Mouse (Mus musculus) gonadal fat pad, adult 2 months (tissue): ENCODE results near the gene Thrap3. TPM values are rescaled to one million over a fixed set of nuclear protein-coding genes. Genes with fewer than 3 reads are reported as not detected.
"Not testable (repeated sequence)": the region's sequence is repeated elsewhere in the genome, so short reads cannot be mapped to it uniquely, and the experiment has no call there.

Experiments used
- DNase-seq: peaks from one replicate; pipeline ENCODE4 v3.0.0-alpha.2; 2012; ENCODE audit warnings: low read depth
- polyA plus RNA-seq: library from polyadenylated mRNA; depleted of rRNA; stranded (reverse); fragments of >200 nt; gene quantifications from 2 replicates; pipeline ENCODE4 v1.2.3, GENCODE M21; 2012

The Thrap3 gene
- polyA plus RNA-seq, 1 experiment: 50.6 TPM

DNA sequence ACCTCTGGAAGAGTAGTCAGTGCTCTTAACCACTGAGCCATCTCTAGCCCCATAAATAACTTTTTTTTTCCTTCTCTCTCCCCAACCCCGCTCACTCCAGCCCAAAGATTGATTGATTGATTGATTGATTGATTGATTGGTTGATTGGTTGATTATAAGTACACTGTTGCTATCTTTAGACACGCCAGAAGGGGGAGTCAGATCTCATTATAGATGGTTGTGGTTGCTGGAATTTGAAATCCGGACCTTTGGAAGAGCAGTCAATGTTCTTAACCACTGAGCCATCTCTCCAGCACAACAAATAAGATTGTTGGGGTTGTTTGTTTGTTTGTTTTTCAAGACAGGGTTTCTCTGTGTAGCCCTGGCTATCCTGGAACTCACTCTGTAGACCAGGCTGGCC lies 17.0 kb upstream of the Thrap3 start:
- not testable (repeated sequence) for DNase-seq

DNA sequence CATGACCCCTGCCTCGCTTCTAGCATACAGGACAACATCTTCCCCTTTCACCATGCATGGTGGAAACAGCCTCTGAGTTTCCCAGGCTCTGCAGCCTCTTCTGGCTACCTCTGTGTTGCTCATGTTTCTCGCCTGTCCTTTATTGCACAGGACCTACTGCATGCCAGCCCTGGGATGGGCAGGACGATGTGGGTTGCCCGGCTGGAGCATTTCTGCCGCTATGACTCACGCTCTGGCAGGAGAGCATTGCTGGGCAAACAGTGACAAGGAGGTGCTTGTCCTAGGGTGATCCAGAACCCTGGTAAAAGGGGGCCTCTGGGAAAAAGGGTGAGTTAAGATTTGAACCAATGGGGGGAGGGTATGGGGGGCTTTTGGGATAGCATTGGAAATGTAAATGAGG lies 15.2 kb upstream of the Thrap3 start:
- DNase-seq: no peak

DNA sequence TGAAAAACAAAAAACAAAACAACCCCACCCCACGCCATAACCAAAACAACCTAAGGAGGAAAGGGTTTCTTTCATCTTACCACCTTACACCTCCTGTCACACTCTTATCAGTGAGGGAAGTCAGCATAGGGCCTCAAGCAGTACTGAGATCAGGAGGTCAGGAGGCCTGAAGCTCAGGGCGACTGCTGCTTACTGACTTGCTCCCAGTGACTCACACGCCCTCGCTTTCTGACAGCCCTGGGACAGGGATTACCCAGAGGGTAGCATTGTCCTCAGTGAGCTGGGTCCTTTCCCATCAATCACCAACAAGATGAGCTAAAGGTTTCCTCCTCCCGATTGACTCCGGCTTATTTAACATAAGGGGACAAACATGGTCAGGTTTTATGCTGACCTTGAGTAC lies 4.5 kb upstream of the Thrap3 start:
- no peak for DNase-seq

DNA sequence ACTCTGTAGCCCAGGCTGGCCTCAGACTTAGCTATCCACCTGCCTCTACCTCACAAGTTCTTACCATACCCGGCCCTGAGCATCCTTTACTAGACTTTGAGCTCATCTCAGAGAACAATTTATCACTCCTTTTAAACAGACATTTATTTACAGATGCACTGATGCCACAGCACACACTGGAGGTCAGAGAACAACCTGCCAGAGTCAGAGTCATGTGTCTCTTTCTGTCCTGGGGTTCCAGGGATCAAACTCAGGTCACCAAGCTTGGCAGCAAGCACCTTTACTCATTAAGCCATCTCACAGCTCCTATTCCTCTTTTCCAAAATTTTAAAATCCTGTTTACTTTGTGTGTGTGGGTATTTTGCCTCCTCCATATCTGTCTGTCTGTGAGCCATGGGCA lies 2.8 kb upstream of the Thrap3 start:
- no peak for DNase-seq

DNA sequence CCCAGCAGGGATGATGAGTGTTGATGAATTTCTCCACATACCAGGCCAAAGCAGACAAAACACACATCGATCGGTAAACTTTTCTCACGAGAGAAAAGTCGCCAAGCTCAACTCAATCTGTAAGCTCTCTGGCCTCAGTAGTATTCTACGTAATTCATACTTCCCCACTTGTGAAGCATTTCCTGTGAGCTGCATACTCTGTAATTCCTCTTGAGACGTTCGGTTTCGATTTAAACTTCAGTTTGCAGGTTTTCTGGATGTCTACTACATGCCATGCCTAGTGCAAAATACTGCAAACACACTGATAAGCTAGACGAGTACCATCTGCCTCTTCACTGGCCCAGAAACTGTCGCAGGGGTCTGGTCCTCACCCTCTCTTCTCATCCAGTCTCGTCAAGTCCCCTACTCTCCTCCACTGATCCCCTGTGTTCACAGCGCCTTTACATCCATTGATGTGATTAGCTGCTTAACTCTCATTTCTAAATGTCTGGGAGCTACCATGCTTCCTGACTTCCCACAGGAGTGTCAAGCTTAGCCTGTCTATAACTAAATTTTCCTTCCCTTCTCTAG lies 2.2 kb upstream of the Thrap3 start:
- no peak for DNase-seq

DNA sequence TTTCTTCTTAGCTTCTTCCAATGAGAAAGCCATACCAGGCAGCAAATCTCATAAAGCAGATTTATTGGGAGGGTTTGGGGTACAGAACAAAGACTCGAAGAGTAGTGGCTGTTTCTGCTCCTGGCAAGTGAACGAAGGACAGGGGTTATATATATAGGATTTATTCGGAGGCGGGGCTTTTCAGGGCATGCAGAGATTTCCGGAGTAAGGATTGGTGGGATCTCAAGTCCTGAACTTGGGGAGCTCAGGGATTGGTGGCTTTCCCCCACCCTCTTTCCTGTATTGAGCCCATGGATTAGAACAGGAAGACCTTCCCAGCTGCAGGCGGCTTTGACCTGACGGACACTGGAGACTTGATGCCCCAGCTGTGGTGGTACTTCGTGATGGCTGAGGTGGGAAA lies 1.5 kb upstream of the Thrap3 start:
- no peak for DNase-seq

DNA sequence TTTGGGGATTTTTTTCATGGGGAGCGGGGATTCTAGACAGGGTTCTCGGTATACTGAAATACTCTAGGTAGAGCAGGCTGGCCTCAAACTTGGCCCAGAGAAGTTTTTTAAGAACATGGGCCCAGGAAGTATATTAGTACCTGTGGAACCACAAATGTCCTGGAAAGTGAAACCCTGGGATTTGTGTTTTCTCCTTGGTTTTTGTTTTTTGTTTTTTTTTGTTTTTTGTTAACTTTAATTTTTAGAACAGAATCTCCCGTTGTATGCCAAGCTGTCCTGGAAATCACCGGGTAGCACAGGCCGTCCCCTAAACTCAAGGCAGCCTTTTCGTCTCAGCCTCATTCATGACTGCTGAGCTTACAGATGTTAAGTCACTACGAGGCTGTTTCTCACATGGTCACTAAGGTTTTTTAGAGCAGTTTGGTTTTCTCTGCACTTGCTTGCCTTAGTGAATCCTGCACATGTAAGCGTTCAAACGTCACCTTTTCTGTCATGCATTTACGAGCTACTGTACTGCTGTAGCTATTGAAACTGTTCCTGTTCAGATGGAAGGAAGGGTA lies 856 bp upstream of the Thrap3 start:
- DNase-seq: no peak

DNA sequence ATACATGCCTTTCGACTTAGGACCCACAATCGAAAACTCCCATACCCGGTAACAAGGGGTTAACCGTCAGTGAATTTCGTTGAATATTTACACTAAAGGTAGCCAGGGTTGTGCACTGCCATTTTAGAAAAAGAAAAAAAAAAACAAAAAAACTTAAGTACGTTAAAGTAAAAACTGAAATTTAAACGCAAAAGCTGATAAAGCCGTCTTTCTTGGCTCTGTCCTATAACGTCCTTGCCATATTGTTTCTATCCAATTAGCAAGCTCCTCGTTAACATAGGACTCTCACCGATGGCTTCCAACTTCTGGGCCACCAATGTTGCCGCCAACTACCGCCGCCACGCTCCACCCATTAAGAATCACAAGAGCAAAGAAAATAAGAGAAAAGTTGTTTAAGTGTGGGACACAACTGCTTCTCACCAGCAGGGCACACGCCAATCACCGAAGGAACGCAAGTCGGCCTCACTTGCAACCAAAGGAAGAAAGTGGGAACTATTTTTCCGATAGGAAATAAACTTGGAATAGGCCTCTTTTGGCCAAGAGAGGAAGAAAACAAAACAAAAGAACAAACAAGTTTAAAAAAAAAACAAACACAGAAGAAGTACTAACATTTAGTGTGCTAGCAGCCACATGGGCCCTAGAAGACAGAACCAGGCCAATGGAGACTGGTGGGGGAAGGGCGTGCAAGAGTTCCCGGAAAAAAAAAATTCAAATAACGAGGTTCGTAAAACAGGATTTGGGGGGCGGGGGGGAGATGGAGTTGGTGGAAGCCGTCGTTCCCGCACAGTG lies 852 bp downstream of the Thrap3 start:
- no peak for DNase-seq

DNA sequence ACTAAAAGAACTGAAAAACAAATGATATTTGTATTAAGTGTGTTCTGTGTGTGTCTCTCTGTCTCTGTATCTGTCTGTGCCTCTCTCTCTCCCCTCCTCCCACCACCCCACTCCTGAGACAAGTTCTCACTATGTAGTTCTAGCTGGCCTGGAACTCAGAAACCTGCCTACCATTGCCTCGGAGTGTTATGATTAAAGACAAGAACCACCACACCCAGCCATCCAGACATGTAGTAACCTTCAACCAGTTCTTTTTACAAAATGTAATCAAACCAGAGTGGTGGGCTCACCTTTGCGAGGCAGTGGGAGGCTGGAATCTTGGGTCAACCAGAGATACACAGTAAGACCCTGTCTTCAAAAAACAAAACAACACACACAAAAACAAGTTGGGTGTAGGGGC lies 1.9 kb downstream of the Thrap3 start:
- DNase-seq: no peak

DNA sequence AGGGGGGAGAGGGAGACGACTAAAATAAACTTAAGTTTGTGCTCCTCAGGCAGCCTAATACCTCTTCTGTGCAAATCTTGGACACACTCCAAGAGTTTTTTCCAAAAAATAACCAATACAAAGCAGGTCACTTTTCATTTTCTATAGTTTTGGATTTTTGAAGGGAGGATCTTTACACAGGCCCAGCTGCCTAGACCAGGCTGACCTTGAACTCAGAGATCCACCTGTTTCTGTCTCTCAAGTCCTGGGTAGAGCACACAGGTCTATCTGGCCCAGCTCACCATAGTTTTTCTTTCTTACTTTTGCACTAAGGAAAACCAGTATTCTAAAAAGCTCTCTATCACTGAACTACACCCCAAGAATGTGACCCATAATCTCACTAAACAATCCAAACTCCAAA lies 2.5 kb downstream of the Thrap3 start:
- no peak for DNase-seq

DNA sequence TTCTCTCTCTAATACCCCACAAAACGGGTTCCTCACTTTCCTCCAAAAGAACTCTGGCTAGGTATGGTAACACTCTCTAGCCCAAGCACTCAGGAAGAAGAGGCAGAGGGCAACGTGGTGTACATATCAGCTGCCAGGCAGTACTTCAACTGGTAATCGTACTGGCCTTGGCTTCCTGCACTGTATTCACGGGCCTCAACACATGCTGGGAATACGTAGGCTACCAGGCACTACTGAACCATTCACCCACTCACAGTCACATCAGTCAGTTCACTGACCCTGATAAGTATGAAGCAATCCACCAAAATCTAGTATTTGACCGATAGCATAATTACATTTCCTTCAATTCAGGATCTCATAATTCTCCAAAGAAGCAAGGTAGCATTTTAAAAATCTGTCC lies 3.0 kb downstream of the Thrap3 start:
- no peak for DNase-seq

DNA sequence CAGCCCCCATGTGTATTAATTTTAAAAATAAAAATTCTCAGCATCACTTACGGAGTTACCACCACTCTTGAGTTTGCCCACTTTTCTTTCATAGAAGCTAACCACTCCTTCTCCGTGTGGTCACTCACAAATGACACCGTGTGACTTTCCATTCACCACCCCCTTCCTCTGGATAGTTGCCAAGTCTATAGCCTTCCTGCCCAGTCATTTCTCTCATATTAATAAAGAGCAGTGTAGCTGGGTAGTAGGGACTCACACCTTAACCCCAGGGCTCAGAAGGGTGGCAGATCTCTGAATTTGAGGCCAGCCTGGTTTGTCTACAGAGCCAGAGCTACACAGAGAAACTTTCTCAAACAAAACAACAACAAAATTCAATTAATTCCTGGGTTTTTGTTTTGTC lies 5.1 kb downstream of the Thrap3 start:
- DNase-seq: no peak

DNA sequence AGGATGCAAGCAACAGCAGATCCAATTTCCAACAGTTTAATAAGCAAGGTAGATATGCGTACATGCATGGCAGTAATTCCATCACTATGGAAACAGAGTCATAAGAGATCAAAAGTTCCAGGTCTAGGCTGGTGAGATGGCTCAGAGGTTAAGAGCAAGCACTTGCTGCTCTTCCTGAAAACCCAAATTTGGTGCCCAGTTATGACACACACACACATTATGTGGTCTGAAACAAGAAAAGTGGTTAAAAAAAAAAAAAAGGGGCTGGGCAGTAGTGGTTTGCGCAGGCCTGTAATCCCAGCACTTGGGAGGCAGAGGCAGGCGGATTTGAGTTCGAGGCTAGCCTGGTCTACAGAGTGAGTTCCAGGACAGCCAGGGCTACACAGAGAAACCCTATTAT lies 7.6 kb downstream of the Thrap3 start:
- no peak for DNase-seq

DNA sequence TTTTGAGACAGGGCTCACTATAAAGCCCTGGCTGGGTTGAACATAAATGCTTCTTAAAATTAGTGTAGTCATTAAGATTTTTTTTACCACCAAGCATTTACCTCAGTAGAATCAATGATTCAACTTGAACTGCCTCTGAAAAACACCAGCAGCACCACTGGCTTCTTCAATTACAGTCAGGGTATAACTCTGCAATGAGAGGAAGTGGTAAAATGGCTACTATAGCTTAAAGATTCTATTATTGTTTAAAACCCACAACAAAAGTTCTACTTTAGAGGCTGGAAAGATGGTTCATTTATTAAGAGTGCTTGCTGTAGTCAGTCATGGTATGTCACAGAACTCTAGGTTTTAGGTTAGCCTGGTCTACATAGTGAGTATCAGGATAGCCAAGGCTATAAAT lies 8.3 kb downstream of the Thrap3 start:
- DNase-seq: no peak

DNA sequence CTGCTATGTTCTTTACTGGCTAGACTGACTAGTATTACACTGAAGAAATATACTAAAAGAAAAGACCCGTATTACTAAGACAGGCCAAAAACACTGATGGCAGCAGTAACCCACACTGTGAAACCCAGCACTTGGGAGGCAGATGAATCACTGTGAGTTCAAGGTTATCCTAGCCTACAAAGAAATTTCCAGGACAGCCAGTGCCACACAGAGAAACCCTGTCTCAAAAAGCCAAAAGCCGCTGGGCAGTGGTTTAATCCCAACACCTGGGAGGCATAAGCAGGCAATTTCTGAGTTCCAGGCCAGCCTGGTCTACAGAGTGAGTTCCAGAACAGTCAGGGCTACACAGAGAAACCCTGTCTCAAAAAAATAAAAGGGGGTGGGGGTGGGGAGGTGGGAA lies 11.9 kb downstream of the Thrap3 start:
- DNase-seq: no peak

DNA sequence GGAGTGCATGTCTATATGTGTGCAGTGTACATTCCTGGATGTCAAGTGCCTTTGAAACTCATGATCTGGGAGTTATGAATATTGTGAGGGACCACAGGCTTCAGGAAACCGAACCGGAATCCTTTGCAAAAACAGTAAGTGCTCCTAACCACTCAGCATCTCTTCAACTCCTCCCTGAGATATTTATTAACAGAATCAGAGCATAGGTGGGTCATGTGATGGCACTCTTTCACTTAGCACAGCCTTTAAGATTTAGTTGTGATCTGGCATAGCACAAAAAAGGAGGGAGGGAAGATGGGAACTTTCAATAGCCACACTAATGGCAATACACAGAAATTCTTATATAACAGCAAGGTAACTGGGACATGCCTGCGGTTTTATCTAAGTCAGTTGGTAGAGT lies 15.5 kb downstream of the Thrap3 start:
- no peak for DNase-seq

DNA sequence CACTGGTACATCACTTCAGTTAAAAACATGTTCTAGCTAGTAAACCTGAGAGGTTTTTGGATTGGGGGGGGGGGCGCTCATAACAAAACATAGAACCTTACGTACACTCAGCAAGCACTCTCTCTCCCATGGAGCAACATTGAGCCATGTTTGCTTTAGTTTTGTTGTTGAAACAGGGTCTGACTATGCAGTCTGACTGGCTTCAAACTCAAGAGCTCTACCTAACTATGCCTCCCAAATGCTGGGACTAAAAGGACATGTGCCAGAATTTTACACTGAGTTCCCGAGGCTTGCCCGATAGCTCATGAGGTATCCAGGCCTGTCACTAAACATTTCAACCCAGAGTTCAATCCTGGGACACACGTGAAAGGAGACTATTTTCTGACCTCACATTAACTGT lies 19.5 kb downstream of the Thrap3 start:
- no peak for DNase-seq

DNA sequence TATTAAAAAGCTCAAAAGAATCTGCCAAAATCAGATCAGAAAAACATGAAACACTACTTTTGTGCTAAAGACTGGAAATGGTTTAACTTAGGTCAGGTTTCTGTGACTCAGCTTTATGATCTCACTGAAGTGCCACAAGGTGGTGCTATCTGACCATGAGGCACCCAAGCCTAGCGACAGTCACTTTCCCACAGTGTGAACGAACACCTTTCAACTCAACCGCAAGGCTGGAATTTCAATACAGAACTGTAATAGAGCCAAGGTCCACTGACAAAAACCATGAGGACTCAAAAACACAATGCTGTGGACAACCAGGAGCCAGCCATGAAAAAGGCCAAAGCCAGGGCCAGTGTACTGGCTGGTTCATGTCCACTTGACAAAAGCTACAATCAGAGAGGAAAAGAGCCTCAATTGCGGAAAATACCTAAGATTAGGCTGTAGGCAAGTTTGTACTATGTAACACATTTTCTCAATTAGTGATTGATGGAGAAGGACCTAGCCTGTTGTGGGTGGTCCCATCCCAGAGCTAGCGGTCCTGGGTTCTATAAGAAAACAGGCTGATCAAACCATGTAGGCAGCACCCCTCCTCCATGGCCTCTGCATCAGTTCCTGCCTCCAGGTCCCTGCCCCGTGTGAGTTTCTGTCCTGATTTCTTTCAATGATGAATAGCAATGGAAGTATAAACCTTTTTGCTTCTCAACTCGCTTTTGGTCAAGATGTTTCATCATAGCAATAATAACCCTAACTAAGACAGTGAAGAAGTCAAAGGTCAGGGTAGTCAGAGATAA lies 21.2 kb downstream of the Thrap3 start:
- no peak for DNase-seq

DNA sequence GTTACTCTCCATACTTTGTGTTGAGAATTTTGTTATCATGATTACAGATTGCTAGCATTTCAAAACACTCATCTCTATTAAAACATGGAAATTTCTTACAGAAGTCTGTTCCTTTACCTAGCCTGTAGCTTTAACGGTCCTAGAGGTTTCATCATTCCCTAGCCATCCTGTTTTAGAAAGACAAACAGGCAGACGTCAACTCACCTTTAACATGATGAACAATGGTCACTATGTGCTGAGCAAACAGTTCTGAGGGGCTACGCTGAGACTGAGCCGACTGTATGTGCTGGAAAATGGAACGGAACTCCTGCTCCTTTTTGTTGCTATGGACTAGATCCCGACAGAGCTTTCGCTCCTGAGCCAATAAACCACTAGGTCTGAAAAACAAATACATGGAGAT lies 26.6 kb downstream of the Thrap3 start:
- not testable (repeated sequence) for DNase-seq

DNA sequence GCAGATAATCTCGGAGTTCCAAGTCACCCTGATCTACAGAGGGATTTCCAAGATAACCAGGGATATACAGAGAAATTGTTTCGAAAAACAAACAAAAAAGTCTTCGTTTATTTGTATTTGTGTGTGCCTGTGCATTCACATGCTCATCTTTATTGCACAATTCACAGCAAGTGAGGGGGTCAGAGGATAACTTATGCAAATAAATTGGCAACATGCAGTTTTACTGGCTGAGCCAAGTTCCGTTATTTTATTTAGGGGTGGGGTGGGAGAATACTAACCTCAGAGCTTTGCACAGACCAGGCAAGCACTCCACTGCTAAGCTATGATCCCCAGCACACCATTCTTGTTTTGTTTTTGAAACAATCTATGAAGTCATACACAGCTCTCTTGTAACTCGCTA lies 28.8 kb downstream of the Thrap3 start:
- no peak for DNase-seq

DNA sequence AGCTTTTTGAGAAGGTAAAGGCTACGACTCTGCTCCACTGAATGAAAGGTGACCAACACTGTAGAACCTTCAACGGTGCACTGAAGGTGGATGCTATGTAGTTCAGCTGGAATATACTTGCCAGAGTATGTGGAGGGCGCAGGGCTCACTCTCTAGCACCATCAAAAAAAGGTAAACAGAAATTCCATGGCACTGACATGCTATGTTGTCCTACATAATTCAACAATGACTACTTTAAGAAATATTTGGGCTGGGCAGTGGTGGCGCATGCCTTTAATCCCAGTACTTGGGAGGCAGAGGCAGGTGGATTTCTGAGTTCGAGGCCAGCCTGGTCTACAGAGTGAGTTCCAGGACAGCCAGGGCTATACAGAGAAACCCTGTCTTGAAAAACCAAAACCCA lies 31.8 kb downstream of the Thrap3 start:
- not testable (repeated sequence) for DNase-seq

DNA sequence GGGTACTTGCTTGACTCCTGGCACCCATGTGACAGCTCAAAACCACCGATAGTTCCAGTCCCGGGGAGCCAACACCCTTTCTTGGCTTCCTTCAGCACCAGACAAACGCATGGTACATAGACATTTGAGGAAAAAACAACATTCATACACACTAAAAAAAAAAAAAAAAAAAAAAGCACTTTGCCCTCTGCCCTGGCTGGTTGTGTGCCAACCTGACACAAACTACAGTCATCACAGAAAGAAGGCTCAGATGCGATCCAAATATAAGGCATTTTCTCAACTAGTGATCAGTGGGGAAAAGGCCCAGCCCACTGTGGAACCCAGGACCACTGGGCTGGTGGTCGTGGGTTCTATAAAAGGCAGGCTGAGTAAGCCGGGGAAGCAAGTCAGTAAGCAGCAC lies 33.7 kb downstream of the Thrap3 start:
- no peak for DNase-seq

DNA sequence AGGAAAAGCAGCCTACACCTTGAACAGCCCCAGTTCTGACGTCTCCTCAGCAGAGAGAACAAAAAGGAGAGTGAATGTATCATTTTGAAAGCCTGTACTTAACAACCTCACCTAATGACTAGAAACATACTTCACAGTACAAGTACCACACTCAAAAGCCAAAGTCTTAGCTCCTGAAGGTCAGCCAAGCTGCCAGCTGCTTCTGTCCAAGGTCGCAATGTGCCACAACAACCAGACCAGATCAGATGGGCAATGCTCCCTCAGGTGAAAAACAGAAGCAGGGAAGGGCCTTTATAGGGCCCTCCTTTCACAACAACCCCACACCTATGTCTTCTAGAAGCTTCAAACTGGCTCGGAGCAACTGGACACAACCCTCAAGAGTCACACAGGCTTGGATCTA lies 36.5 kb downstream of the Thrap3 start:
- DNase-seq: no peak
